Mouse (Mus musculus): ENCODE results near the gene Cpa5. TPM values are rescaled to one million over a fixed set of nuclear protein-coding genes. Genes with fewer than 3 reads are reported as not detected.
A peak's percentile ranks its signal among the peaks of the same experiment; 100 is the strongest.

Cpa5 gene
- polyA plus RNA-seq, 1 experiment from 2014 or later: 0.19 TPM

GRCm38 (mm10) chr6:30658619-30659018 is 47.8 kb downstream of the Cpa5 start:
- 76% methylated on average over 9 of the region's 9 CpGs for WGBS
- no peaks in the 10 kb centered on the region; the same call in 1 of the 2 replicates for H3K36me3 ChIP-seq (ENCODE audit: control insufficient read depth, insufficient read depth, low read length)
- H3K27ac ChIP-seq (ENCODE audit: low read depth): no peak overlapping the region
- no peaks in the 10 kb centered on the region for H3K27me3 ChIP-seq (replicated peaks; ENCODE audit: control insufficient read depth, insufficient read depth, low read length)
- peaks cover 26% of the 10 kb centered on the region for H3K4me1 ChIP-seq (replicated peaks; ENCODE audit: control insufficient read depth, insufficient read depth, low read length)
- H3K9ac ChIP-seq (ENCODE audit: low read length): no peak overlapping the region
- ATAC-seq (replicated peaks; ENCODE audit: low FRiP score, low TSS enrichment, low read depth): no peak
- no peak overlapping the region for H3K4me3 ChIP-seq (ENCODE audit: low read depth, low read length)
- DNase-seq (ENCODE audit: low spot score): no peak
- H3K4me2 ChIP-seq (ENCODE audit: low read length): no peak overlapping the region
- no peaks in the 10 kb centered on the region for H3K9me3 ChIP-seq (ENCODE audit: control insufficient read depth, low read length)

- no peak for DNase-seq (ENCODE audit: low spot score)
- Histone ChIP-seq H3K4me3 (ENCODE audit: low read depth, low read length) (no peak overlapping the region), H3K9ac (ENCODE audit: low read length) (no peak overlapping the region), H3K4me2 (ENCODE audit: low read length) (no peak overlapping the region), H3K4me1 (replicated peaks; ENCODE audit: control insufficient read depth, insufficient read depth, low read length) (peaks cover 11% of the 10 kb centered on the region; the same call in 1 of the 2 replicates), H3K9me3 (ENCODE audit: control insufficient read depth, low read length) (no peaks in the 10 kb centered on the region), H3K27ac (ENCODE audit: low read depth) (peak overlapping the region; percentile 70), H3K27me3 (replicated peaks; ENCODE audit: control insufficient read depth, insufficient read depth, low read length) (no peaks in the 10 kb centered on the region), H3K36me3 (ENCODE audit: control insufficient read depth, insufficient read depth, low read length) (no peaks in the 10 kb centered on the region)
- 49% methylated on average over 6 of the region's 6 CpGs for WGBS
- no peak for ATAC-seq (replicated peaks; ENCODE audit: low FRiP score, low TSS enrichment, low read depth)
Measured at GRCm38 (mm10) chr6:30664776-30665175, 54.0 kb downstream of the Cpa5 start.

GRCm38 (mm10) chr6:30665296-30665695 is 54.5 kb downstream of the Cpa5 start:
- ATAC-seq (replicated peaks; ENCODE audit: low FRiP score, low TSS enrichment, low read depth): no peak
- Histone ChIP-seq H3K27me3 (replicated peaks; ENCODE audit: control insufficient read depth, insufficient read depth, low read length) (no peaks in the 10 kb centered on the region), H3K4me3 (ENCODE audit: low read depth, low read length) (no peak overlapping the region), H3K9ac (ENCODE audit: low read length) (no peak overlapping the region), H3K9me3 (ENCODE audit: control insufficient read depth, low read length) (no peaks in the 10 kb centered on the region), H3K36me3 (ENCODE audit: control insufficient read depth, insufficient read depth, low read length) (no peaks in the 10 kb centered on the region), H3K4me2 (ENCODE audit: low read length) (no peak overlapping the region), H3K27ac (ENCODE audit: low read depth) (peak overlapping the region; percentile 70), H3K4me1 (replicated peaks; ENCODE audit: control insufficient read depth, insufficient read depth, low read length) (peaks cover 11% of the 10 kb centered on the region; the same call in 1 of the 2 replicates)
- 15% methylated on average over 4 of the region's 4 CpGs for WGBS
- no peak for DNase-seq (ENCODE audit: low spot score)

GRCm38 (mm10) chr6:30666043-30666442 is 55.2 kb downstream of the Cpa5 start:
- DNase-seq (ENCODE audit: low spot score) (no peak), ATAC-seq (replicated peaks; ENCODE audit: low FRiP score, low TSS enrichment, low read depth) (no peak)
- H3K4me3 ChIP-seq (ENCODE audit: low read depth, low read length): no peak overlapping the region
- peaks cover 11% of the 10 kb centered on the region; the same call in 1 of the 2 replicates for H3K4me1 ChIP-seq (replicated peaks; ENCODE audit: control insufficient read depth, insufficient read depth, low read length)
- 51% methylated on average over 6 of the region's 6 CpGs for WGBS
- no peaks in the 10 kb centered on the region for H3K9me3 ChIP-seq (ENCODE audit: control insufficient read depth, low read length)
- no peak overlapping the region for H3K9ac ChIP-seq (ENCODE audit: low read length)
- peak overlapping the region; percentile 70; the same call in 1 of the 2 replicates for H3K27ac ChIP-seq (ENCODE audit: low read depth)
- no peaks in the 10 kb centered on the region for H3K36me3 ChIP-seq (ENCODE audit: control insufficient read depth, insufficient read depth, low read length)
- H3K4me2 ChIP-seq (ENCODE audit: low read length): no peak overlapping the region
- H3K27me3 ChIP-seq (replicated peaks; ENCODE audit: control insufficient read depth, insufficient read depth, low read length): no peaks in the 10 kb centered on the region

- ATAC-seq (replicated peaks; ENCODE audit: low FRiP score, low TSS enrichment, low read depth): no peak
- H3K9ac ChIP-seq (ENCODE audit: low read length): no peak overlapping the region
- no peaks in the 10 kb centered on the region for H3K9me3 ChIP-seq (ENCODE audit: control insufficient read depth, low read length)
- no peak overlapping the region for H3K4me3 ChIP-seq (ENCODE audit: low read depth, low read length)
- H3K4me1 ChIP-seq (replicated peaks; ENCODE audit: control insufficient read depth, insufficient read depth, low read length): peaks cover 11% of the 10 kb centered on the region; the same call in 1 of the 2 replicates
- no peaks in the 10 kb centered on the region for H3K36me3 ChIP-seq (ENCODE audit: control insufficient read depth, insufficient read depth, low read length)
- 58% methylated on average over 5 of the region's 5 CpGs for WGBS
- no peak overlapping the region for H3K4me2 ChIP-seq (ENCODE audit: low read length)
- no peaks in the 10 kb centered on the region for H3K27me3 ChIP-seq (replicated peaks; ENCODE audit: control insufficient read depth, insufficient read depth, low read length)
- H3K27ac ChIP-seq (ENCODE audit: low read depth): no peak overlapping the region
- DNase-seq (ENCODE audit: low spot score): no peak
Measured at GRCm38 (mm10) chr6:30667585-30667984, 56.8 kb downstream of the Cpa5 start.

GRCm38 (mm10) chr6:30671696-30672095 is 60.9 kb downstream of the Cpa5 start:
- Histone ChIP-seq H3K4me3 (ENCODE audit: low read depth, low read length) (no peak overlapping the region), H3K4me2 (ENCODE audit: low read length) (no peak overlapping the region), H3K27ac (ENCODE audit: low read depth) (no peak overlapping the region), H3K36me3 (ENCODE audit: control insufficient read depth, insufficient read depth, low read length) (no peaks in the 10 kb centered on the region), H3K4me1 (replicated peaks; ENCODE audit: control insufficient read depth, insufficient read depth, low read length) (peaks cover 24% of the 10 kb centered on the region), H3K9ac (ENCODE audit: low read length) (no peak overlapping the region), H3K27me3 (replicated peaks; ENCODE audit: control insufficient read depth, insufficient read depth, low read length) (no peaks in the 10 kb centered on the region), H3K9me3 (ENCODE audit: control insufficient read depth, low read length) (no peaks in the 10 kb centered on the region)
- ATAC-seq (replicated peaks; ENCODE audit: low FRiP score, low TSS enrichment, low read depth) (no peak), DNase-seq (ENCODE audit: low spot score) (no peak)
- 73% methylated on average over 5 of the region's 5 CpGs for WGBS

- Histone ChIP-seq H3K9ac (ENCODE audit: low read length) (peak overlapping the region; percentile 11), H3K4me1 (replicated peaks; ENCODE audit: control insufficient read depth, insufficient read depth, low read length) (peaks cover 26% of the 10 kb centered on the region), H3K4me3 (ENCODE audit: low read depth, low read length) (no peak overlapping the region), H3K27ac (ENCODE audit: low read depth) (peak overlapping the region; percentile 89), H3K27me3 (replicated peaks; ENCODE audit: control insufficient read depth, insufficient read depth, low read length) (no peaks in the 10 kb centered on the region), H3K36me3 (ENCODE audit: control insufficient read depth, insufficient read depth, low read length) (no peaks in the 10 kb centered on the region), H3K4me2 (ENCODE audit: low read length) (peak overlapping the region; percentile 28), H3K9me3 (ENCODE audit: control insufficient read depth, low read length) (no peaks in the 10 kb centered on the region)
- WGBS: 22% methylated on average over 14 of the region's 14 CpGs
- DNase-seq (ENCODE audit: low spot score) (no peak), ATAC-seq (replicated peaks; ENCODE audit: low FRiP score, low TSS enrichment, low read depth) (peak; percentile 48; the same call in 1 of the 2 replicates)
Measured at GRCm38 (mm10) chr6:30673764-30674561, 63.2 kb downstream of the Cpa5 start.

- Histone ChIP-seq H3K9me3 (ENCODE audit: control insufficient read depth, low read length) (no peaks in the 10 kb centered on the region), H3K27ac (ENCODE audit: low read depth) (peak overlapping the region; percentile 89), H3K27me3 (replicated peaks; ENCODE audit: control insufficient read depth, insufficient read depth, low read length) (no peaks in the 10 kb centered on the region), H3K4me1 (replicated peaks; ENCODE audit: control insufficient read depth, insufficient read depth, low read length) (peaks cover 26% of the 10 kb centered on the region), H3K4me2 (ENCODE audit: low read length) (peak overlapping the region; percentile 28), H3K36me3 (ENCODE audit: control insufficient read depth, insufficient read depth, low read length) (no peaks in the 10 kb centered on the region), H3K4me3 (ENCODE audit: low read depth, low read length) (no peak overlapping the region), H3K9ac (ENCODE audit: low read length) (peak overlapping the region; percentile 30; the same call in 1 of the 2 replicates)
- no peak for DNase-seq (ENCODE audit: low spot score)
- ATAC-seq (replicated peaks; ENCODE audit: low FRiP score, low TSS enrichment, low read depth): no peak
- 43% methylated on average over 9 of the region's 9 CpGs for WGBS
Measured at GRCm38 (mm10) chr6:30674714-30675280, 64.0 kb downstream of the Cpa5 start.
